Mouse (Mus musculus): ENCODE data around the gene Fgfr2. TPM values are rescaled to one million over a fixed set of nuclear protein-coding genes. Genes with fewer than 3 reads are reported as not detected.

Gene Fgfr2
- polyA plus RNA-seq, 1 experiment from 2014 or later, result 169 TPM

GRCm38 (mm10) chr7:133088411-133088810 lies 34.7 kb downstream of the Fgfr2 start:
- Histone ChIP-seq H3K4me2 (replicated peaks; ENCODE audit: low read depth, low read length) (no peak overlapping the region; the same call in 1 of the 2 replicates), H3K9ac (replicated peaks; ENCODE audit: low read depth, low read length) (no peak overlapping the region), H3K4me3 (ENCODE audit: low read depth, low read length) (no peak overlapping the region), H3K9me3 (ENCODE audit: control insufficient read depth, low read depth, low read length) (no peaks in the 10 kb centered on the region), H3K27me3 (ENCODE audit: control insufficient read depth, insufficient read depth, low read length) (no peaks in the 10 kb centered on the region), H3K4me1 (ENCODE audit: control insufficient read depth, insufficient read depth, low read length) (peaks cover 18% of the 10 kb centered on the region), H3K36me3 (ENCODE audit: control insufficient read depth, insufficient read depth, low read length) (no peaks in the 10 kb centered on the region), H3K27ac (ENCODE audit: low read length) (peak overlapping the region; percentile 83; the same call in 1 of the 2 replicates)
- no peak for ATAC-seq (ENCODE audit: insufficient number of reproducible peaks, insufficient read depth, low FRiP score, low read depth)
- 58% methylated on average over 4 of the region's 4 CpGs for WGBS

GRCm38 (mm10) chr7:133085408-133085807 lies 37.7 kb downstream of the Fgfr2 start:
- no peak overlapping the region for H3K4me3 ChIP-seq (ENCODE audit: low read depth, low read length)
- H3K4me1 ChIP-seq (ENCODE audit: control insufficient read depth, insufficient read depth, low read length), result peaks cover 18% of the 10 kb centered on the region
- ATAC-seq (ENCODE audit: insufficient number of reproducible peaks, insufficient read depth, low FRiP score, low read depth), result no peak
- no peak overlapping the region for H3K9ac ChIP-seq (replicated peaks; ENCODE audit: low read depth, low read length)
- no peak overlapping the region for H3K4me2 ChIP-seq (replicated peaks; ENCODE audit: low read depth, low read length)
- H3K27me3 ChIP-seq (ENCODE audit: control insufficient read depth, insufficient read depth, low read length), result no peaks in the 10 kb centered on the region
- H3K36me3 ChIP-seq (ENCODE audit: control insufficient read depth, insufficient read depth, low read length), result 0 out of 2 replicates have a peak, but pooled peaks cover 3% of the 10 kb centered on the region
- no peaks in the 10 kb centered on the region for H3K9me3 ChIP-seq (ENCODE audit: control insufficient read depth, low read depth, low read length)
- 80% methylated on average over 3 of the region's 3 CpGs for WGBS
- H3K27ac ChIP-seq (ENCODE audit: low read length), result no peak overlapping the region

GRCm38 (mm10) chr7:133083936-133084614 lies 39.1 kb downstream of the Fgfr2 start:
- Histone ChIP-seq H3K4me2 (replicated peaks; ENCODE audit: low read depth, low read length) (no peak overlapping the region), H3K9me3 (ENCODE audit: control insufficient read depth, low read depth, low read length) (no peaks in the 10 kb centered on the region), H3K27ac (ENCODE audit: low read length) (no peak overlapping the region), H3K9ac (replicated peaks; ENCODE audit: low read depth, low read length) (no peak overlapping the region), H3K27me3 (ENCODE audit: control insufficient read depth, insufficient read depth, low read length) (no peaks in the 10 kb centered on the region), H3K4me1 (ENCODE audit: control insufficient read depth, insufficient read depth, low read length) (peaks cover 8% of the 10 kb centered on the region), H3K36me3 (ENCODE audit: control insufficient read depth, insufficient read depth, low read length) (peaks cover 9% of the 10 kb centered on the region; the same call in 1 of the 2 replicates), H3K4me3 (ENCODE audit: low read depth, low read length) (no peak overlapping the region)
- no peak for ATAC-seq (ENCODE audit: insufficient number of reproducible peaks, insufficient read depth, low FRiP score, low read depth)
- WGBS, result 77% methylated on average over 13 of the region's 13 CpGs

- Histone ChIP-seq H3K9ac (replicated peaks; ENCODE audit: low read depth, low read length) (no peak overlapping the region), H3K9me3 (ENCODE audit: control insufficient read depth, low read depth, low read length) (no peaks in the 10 kb centered on the region), H3K27ac (ENCODE audit: low read length) (no peak overlapping the region), H3K4me3 (ENCODE audit: low read depth, low read length) (no peak overlapping the region), H3K4me1 (ENCODE audit: control insufficient read depth, insufficient read depth, low read length) (no peaks in the 10 kb centered on the region), H3K36me3 (ENCODE audit: control insufficient read depth, insufficient read depth, low read length) (peaks cover 13% of the 10 kb centered on the region; the same call in 1 of the 2 replicates), H3K4me2 (replicated peaks; ENCODE audit: low read depth, low read length) (no peak overlapping the region), H3K27me3 (ENCODE audit: control insufficient read depth, insufficient read depth, low read length) (no peaks in the 10 kb centered on the region)
- WGBS, result 70% methylated on average over 1 of the region's 1 CpGs
- no peak for ATAC-seq (ENCODE audit: insufficient number of reproducible peaks, insufficient read depth, low FRiP score, low read depth)
These were observed 44.2 kb downstream of the Fgfr2 start for GRCm38 (mm10) chr7:133078929-133079328.

- H3K36me3 ChIP-seq (ENCODE audit: control insufficient read depth, insufficient read depth, low read length), result peaks cover 20% of the 10 kb centered on the region; the same call in 1 of the 2 replicates
- no peak overlapping the region for H3K27ac ChIP-seq (ENCODE audit: low read length)
- no peaks in the 10 kb centered on the region for H3K4me1 ChIP-seq (ENCODE audit: control insufficient read depth, insufficient read depth, low read length)
- WGBS, result 77% methylated on average over 10 of the region's 10 CpGs
- H3K9ac ChIP-seq (replicated peaks; ENCODE audit: low read depth, low read length), result no peak overlapping the region
- no peaks in the 10 kb centered on the region for H3K27me3 ChIP-seq (ENCODE audit: control insufficient read depth, insufficient read depth, low read length)
- H3K4me2 ChIP-seq (replicated peaks; ENCODE audit: low read depth, low read length), result no peak overlapping the region
- H3K4me3 ChIP-seq (ENCODE audit: low read depth, low read length), result no peak overlapping the region
- no peaks in the 10 kb centered on the region for H3K9me3 ChIP-seq (ENCODE audit: control insufficient read depth, low read depth, low read length)
- ATAC-seq (ENCODE audit: insufficient number of reproducible peaks, insufficient read depth, low FRiP score, low read depth), result no peak
These were observed 48.6 kb downstream of the Fgfr2 start for GRCm38 (mm10) chr7:133074462-133075133.

GRCm38 (mm10) chr7:133073147-133073651 lies 50.0 kb downstream of the Fgfr2 start:
- 86% methylated on average over 9 of the region's 9 CpGs for WGBS
- Histone ChIP-seq H3K9ac (replicated peaks; ENCODE audit: low read depth, low read length) (no peak overlapping the region), H3K4me1 (ENCODE audit: control insufficient read depth, insufficient read depth, low read length) (no peaks in the 10 kb centered on the region), H3K27ac (ENCODE audit: low read length) (no peak overlapping the region), H3K36me3 (ENCODE audit: control insufficient read depth, insufficient read depth, low read length) (peaks cover 21% of the 10 kb centered on the region), H3K9me3 (ENCODE audit: control insufficient read depth, low read depth, low read length) (no peaks in the 10 kb centered on the region), H3K4me2 (replicated peaks; ENCODE audit: low read depth, low read length) (no peak overlapping the region), H3K27me3 (ENCODE audit: control insufficient read depth, insufficient read depth, low read length) (no peaks in the 10 kb centered on the region), H3K4me3 (ENCODE audit: low read depth, low read length) (no peak overlapping the region)
- ATAC-seq (ENCODE audit: insufficient number of reproducible peaks, insufficient read depth, low FRiP score, low read depth), result no peak

GRCm38 (mm10) chr7:133072535-133072934 lies 50.6 kb downstream of the Fgfr2 start:
- Histone ChIP-seq H3K27ac (ENCODE audit: low read length) (no peak overlapping the region), H3K4me2 (replicated peaks; ENCODE audit: low read depth, low read length) (no peak overlapping the region)

GRCm38 (mm10) chr7:133067321-133067841 lies 55.8 kb downstream of the Fgfr2 start:
- no peak overlapping the region for H3K9ac ChIP-seq (replicated peaks; ENCODE audit: low read depth, low read length)
- 81% methylated on average over 7 of the region's 7 CpGs for WGBS
- ATAC-seq (ENCODE audit: insufficient number of reproducible peaks, insufficient read depth, low FRiP score, low read depth), result no peak
- no peaks in the 10 kb centered on the region for H3K27me3 ChIP-seq (ENCODE audit: control insufficient read depth, insufficient read depth, low read length)
- no peaks in the 10 kb centered on the region for H3K4me1 ChIP-seq (ENCODE audit: control insufficient read depth, insufficient read depth, low read length)
- no peaks in the 10 kb centered on the region for H3K9me3 ChIP-seq (ENCODE audit: control insufficient read depth, low read depth, low read length)
- H3K36me3 ChIP-seq (ENCODE audit: control insufficient read depth, insufficient read depth, low read length), result peaks cover 23% of the 10 kb centered on the region
- no peak overlapping the region for H3K27ac ChIP-seq (ENCODE audit: low read length)
- no peak overlapping the region for H3K4me2 ChIP-seq (replicated peaks; ENCODE audit: low read depth, low read length)
- H3K4me3 ChIP-seq (ENCODE audit: low read depth, low read length), result no peak overlapping the region

More at GRCm38 (mm10) chr7:133072535-133072934, 50.6 kb downstream of the Fgfr2 start:
- Histone ChIP-seq H3K9ac (replicated peaks; ENCODE audit: low read depth, low read length) (no peak overlapping the region), H3K9me3 (ENCODE audit: control insufficient read depth, low read depth, low read length) (no peaks in the 10 kb centered on the region), H3K4me1 (ENCODE audit: control insufficient read depth, insufficient read depth, low read length) (no peaks in the 10 kb centered on the region), H3K27me3 (ENCODE audit: control insufficient read depth, insufficient read depth, low read length) (no peaks in the 10 kb centered on the region), H3K4me3 (ENCODE audit: low read depth, low read length) (no peak overlapping the region), H3K36me3 (ENCODE audit: control insufficient read depth, insufficient read depth, low read length) (peaks cover 21% of the 10 kb centered on the region)
- no peak for ATAC-seq (ENCODE audit: insufficient number of reproducible peaks, insufficient read depth, low FRiP score, low read depth)
- 75% methylated on average over 4 of the region's 4 CpGs for WGBS

All from stomach, embryonic 14.5 days (tissue).